Mouse (Mus musculus) midbrain, embryonic 11.5 days (tissue): Measurements from ENCODE around the gene Atg9b. TPM values are rescaled to one million over a fixed set of nuclear protein-coding genes. Genes with fewer than 3 reads are reported as not detected.
A peak's percentile ranks its signal among the peaks of the same experiment; 100 is the strongest.

Experiments
- ATAC-seq: fragments of 200-750 bp; cut with Nextera tagmentation; 2 replicates; pipeline ENCODE4 v1.8.0; 2017; ENCODE audit warnings: moderate TSS enrichment, moderate library complexity; ENCODE audit not compliant: low FRiP score
- DNase-seq: peaks from one replicate; pipeline ENCODE4 v3.0.0; 2015; ENCODE audit warnings: low spot score; ENCODE audit errors: missing footprints
- H3K27ac ChIP-seq: fragments of 300-500 bp; sonication (generic); 2 replicates; pipeline ENCODE4 v1.5.1; 2014; ENCODE audit warnings: low read depth, low read length
- H3K27me3 ChIP-seq: fragments of 300-500 bp; sonication (generic); 2 replicates; pipeline ENCODE4 v1.6.1; 2014; ENCODE audit warnings: mild to moderate bottlenecking, low read length, moderate library complexity, mixed read lengths; ENCODE audit not compliant: control insufficient read depth, insufficient read depth
- H3K36me3 ChIP-seq: fragments of 300-500 bp; sonication (generic); 2 replicates; pipeline ENCODE4 v1.6.1; 2014; ENCODE audit warnings: mild to moderate bottlenecking, low read length, moderate library complexity, mixed read lengths; ENCODE audit not compliant: control insufficient read depth, insufficient read depth
- H3K4me1 ChIP-seq: fragments of 300-500 bp; sonication (generic); 2 replicates; pipeline ENCODE4 v1.6.1; 2014; ENCODE audit warnings: low read length; ENCODE audit not compliant: control insufficient read depth, insufficient read depth
- H3K4me2 ChIP-seq: fragments of 300-500 bp; sonication (generic); 2 replicates; pipeline ENCODE4 v1.6.1; 2014; ENCODE audit warnings: mild to moderate bottlenecking, moderate library complexity
- H3K4me3 ChIP-seq: fragments of 300-500 bp; sonication (generic); 2 replicates; pipeline ENCODE4 v1.5.1; 2014; ENCODE audit warnings: low read depth, low read length
- H3K9ac ChIP-seq: fragments of 300-500 bp; sonication (generic); 2 replicates; pipeline ENCODE4 v1.6.1; 2014; ENCODE audit warnings: low read length
- H3K9me3 ChIP-seq: fragments of 300-500 bp; sonication (generic); 2 replicates; pipeline ENCODE4 v1.6.1; 2016; ENCODE audit warnings: low read length; ENCODE audit not compliant: control insufficient read depth
- WGBS: fragments of 180-500 bp; shearing (Covaris S2); extraction: QIAGEN DNeasy Blood & Tissue Kit; methylation state at CpG from one replicate; pipeline ENCODE4 v1.1.7; 2014; 5-methylcytosine and 5-hydroxymethylcytosine counted together
- polyA plus RNA-seq: library from polyadenylated mRNA; unstranded; fragments of >200 nt; fragmentation: Nextera tagmentation; extraction: Ambion mirVana; gene quantifications from 2 replicates; pipeline ENCODE4 v1.2.1, GENCODE M21; 2014

The Atg9b gene
- polyA plus RNA-seq, 1 experiment from 2014 or later, result 0.66 TPM

- Histone ChIP-seq H3K9me3 (no peaks in the 10 kb centered on the region), H3K4me3 (no peak overlapping the region), H3K4me1 (peaks cover 30% of the 10 kb centered on the region), H3K4me2 (no peak overlapping the region), H3K36me3 (no peaks in the 10 kb centered on the region), H3K27me3 (peaks cover 31% of the 10 kb centered on the region), H3K9ac (no peak overlapping the region), H3K27ac (no peak overlapping the region)
- 79% methylated on average over 10 of the region's 10 CpGs for WGBS
- DNase-seq, result no peak
- no peak for ATAC-seq
Observed at GRCm38 (mm10) chr5:24385887-24386550, 5.9 kb downstream of the Atg9b start.

GRCm38 (mm10) chr5:24385374-24385773 lies 6.6 kb downstream of the Atg9b start:
- H3K27ac ChIP-seq, result no peak overlapping the region
- no peaks in the 10 kb centered on the region for H3K36me3 ChIP-seq
- H3K9me3 ChIP-seq, result no peaks in the 10 kb centered on the region
- no peak overlapping the region for H3K9ac ChIP-seq
- peaks cover 31% of the 10 kb centered on the region for H3K27me3 ChIP-seq
- DNase-seq, result no peak
- WGBS, result 94% methylated on average over 5 of the region's 5 CpGs
- no peak overlapping the region for H3K4me2 ChIP-seq
- ATAC-seq, result no peak
- no peak overlapping the region for H3K4me3 ChIP-seq
- H3K4me1 ChIP-seq, result peaks cover 30% of the 10 kb centered on the region

- Histone ChIP-seq H3K4me3 (no peak overlapping the region), H3K27me3 (peaks cover 31% of the 10 kb centered on the region), H3K27ac (no peak overlapping the region), H3K4me2 (no peak overlapping the region), H3K36me3 (no peaks in the 10 kb centered on the region), H3K4me1 (peaks cover 28% of the 10 kb centered on the region), H3K9me3 (no peaks in the 10 kb centered on the region), H3K9ac (no peak overlapping the region)
- DNase-seq, result no peak
- WGBS, result 70% methylated on average over 6 of the region's 6 CpGs
- ATAC-seq, result no peak
Observed at GRCm38 (mm10) chr5:24384407-24384806, 7.5 kb downstream of the Atg9b start.

- peaks cover 22% of the 10 kb centered on the region for H3K27me3 ChIP-seq
- no peaks in the 10 kb centered on the region for H3K36me3 ChIP-seq
- ATAC-seq, result peak; percentile 87
- H3K9ac ChIP-seq, result peak overlapping the region; percentile 58
- H3K4me2 ChIP-seq, result peak overlapping the region; percentile 67
- peak overlapping the region; percentile 39 for H3K4me3 ChIP-seq
- peak; percentile 99 for DNase-seq
- H3K4me1 ChIP-seq, result peaks cover 26% of the 10 kb centered on the region
- no peak overlapping the region for H3K27ac ChIP-seq
- H3K9me3 ChIP-seq, result no peaks in the 10 kb centered on the region
- WGBS, result under 1% methylated on average over 34 of the region's 34 CpGs
Observed at GRCm38 (mm10) chr5:24383026-24383859, 8.7 kb downstream of the Atg9b start.

GRCm38 (mm10) chr5:24381988-24382387 lies 10.0 kb downstream of the Atg9b start:
- Histone ChIP-seq H3K9me3 (no peaks in the 10 kb centered on the region), H3K9ac (no peak overlapping the region), H3K36me3 (no peaks in the 10 kb centered on the region), H3K27me3 (peaks cover 9% of the 10 kb centered on the region), H3K27ac (no peak overlapping the region), H3K4me1 (peaks cover 16% of the 10 kb centered on the region), H3K4me2 (no peak overlapping the region), H3K4me3 (no peak overlapping the region)
- WGBS, result 84% methylated on average over 2 of the region's 2 CpGs
- ATAC-seq (no peak), DNase-seq (no peak)

GRCm38 (mm10) chr5:24381486-24381885 lies 10.5 kb downstream of the Atg9b start:
- H3K27ac ChIP-seq, result no peak overlapping the region
- no peak for DNase-seq
- no peak overlapping the region for H3K4me3 ChIP-seq
- H3K36me3 ChIP-seq, result no peaks in the 10 kb centered on the region
- no peak overlapping the region for H3K4me2 ChIP-seq
- H3K27me3 ChIP-seq, result peaks cover 4% of the 10 kb centered on the region; the same call in 1 of the 2 replicates
- H3K9ac ChIP-seq, result no peak overlapping the region
- 78% methylated on average over 6 of the region's 6 CpGs for WGBS
- H3K4me1 ChIP-seq, result peaks cover 12% of the 10 kb centered on the region
- no peaks in the 10 kb centered on the region for H3K9me3 ChIP-seq
- ATAC-seq, result no peak

- no peak for DNase-seq
- Histone ChIP-seq H3K27me3 (no peaks in the 10 kb centered on the region), H3K4me1 (peaks cover 12% of the 10 kb centered on the region), H3K9me3 (no peaks in the 10 kb centered on the region), H3K9ac (no peak overlapping the region), H3K4me2 (no peak overlapping the region), H3K27ac (no peak overlapping the region), H3K4me3 (no peak overlapping the region), H3K36me3 (no peaks in the 10 kb centered on the region)
- WGBS, result 85% methylated on average over 4 of the region's 4 CpGs
- no peak for ATAC-seq
Observed at GRCm38 (mm10) chr5:24380499-24380898, 11.4 kb downstream of the Atg9b start.

- Histone ChIP-seq H3K27ac (no peak overlapping the region), H3K36me3 (no peaks in the 10 kb centered on the region), H3K9ac (no peak overlapping the region), H3K4me3 (no peak overlapping the region), H3K4me2 (no peak overlapping the region), H3K4me1 (peaks cover 12% of the 10 kb centered on the region), H3K27me3 (no peaks in the 10 kb centered on the region), H3K9me3 (no peaks in the 10 kb centered on the region)
- ATAC-seq, result no peak
- whole genome bisulfite sequencing, result 84% methylated on average over 4 of the region's 4 CpGs
- DNase-seq, result no peak
Observed at GRCm38 (mm10) chr5:24379501-24379900, 12.4 kb downstream of the Atg9b start.

GRCm38 (mm10) chr5:24378700-24379099 lies 13.2 kb downstream of the Atg9b start:
- Histone ChIP-seq H3K9ac (no peak overlapping the region), H3K4me1 (peaks cover 8% of the 10 kb centered on the region), H3K4me2 (no peak overlapping the region), H3K27me3 (no peaks in the 10 kb centered on the region), H3K27ac (no peak overlapping the region), H3K9me3 (no peaks in the 10 kb centered on the region), H3K36me3 (no peaks in the 10 kb centered on the region), H3K4me3 (no peak overlapping the region)
- WGBS, result 83% methylated on average over 2 of the region's 2 CpGs
- ATAC-seq (no peak), DNase-seq (no peak)
